Mouse (Mus musculus): ENCODE measurements at regions not wholly inside any gene's neighbourhood (a gene's known extent, or its start where the extent isn't known, plus 50 kb on each side); places are given as distances from the start of the nearest gene placed in this dataset.

GRCm38 (mm10) chr8:50387189-50387588 is 1543.4 kb upstream of the Tenm3 start:
- no peak for DNase-seq (ENCODE audit: low spot score in 2 of 2)

- DNase-seq (ENCODE audit: low spot score in 2 of 2), result no peak
These were observed 1539.9 kb upstream of the Tenm3 start for GRCm38 (mm10) chr8:50383697-50384096.

- DNase-seq (ENCODE audit: low spot score in 2 of 2), result no peak
These were observed 1536.0 kb upstream of the Tenm3 start for GRCm38 (mm10) chr8:50379745-50380144.

GRCm38 (mm10) chr8:50373790-50374189 is 1530.0 kb upstream of the Tenm3 start:
- no peak for DNase-seq (ENCODE audit: low spot score in 2 of 2)

- DNase-seq (ENCODE audit: low spot score in 2 of 2), result no peak
These were observed 1482.7 kb upstream of the Tenm3 start for GRCm38 (mm10) chr8:50326485-50326884.

GRCm38 (mm10) chr8:50321356-50321963 is 1477.7 kb upstream of the Tenm3 start:
- no peak for DNase-seq (ENCODE audit: low spot score in 2 of 2)

- no peak for DNase-seq (ENCODE audit: low spot score in 2 of 2)
These were observed 1472.9 kb upstream of the Tenm3 start for GRCm38 (mm10) chr8:50316641-50317040.

GRCm38 (mm10) chr8:50310308-50310707 is 1466.6 kb upstream of the Tenm3 start:
- DNase-seq (ENCODE audit: low spot score in 2 of 2), result no peak

GRCm38 (mm10) chr8:50300316-50300715 is 1456.6 kb upstream of the Tenm3 start:
- DNase-seq (ENCODE audit: low spot score in 2 of 2), result no peak

- peak in 1 of 2 experiments; percentile 2 for DNase-seq (ENCODE audit: low spot score in 2 of 2)
These were observed 1449.8 kb upstream of the Tenm3 start for GRCm38 (mm10) chr8:50293501-50293900.

- peak in 1 of 2 experiments; percentile 18 for DNase-seq (ENCODE audit: low spot score in 2 of 2)
These were observed 1448.4 kb upstream of the Tenm3 start for GRCm38 (mm10) chr8:50292158-50292557.

GRCm38 (mm10) chr8:50276346-50276745 is 1432.6 kb upstream of the Tenm3 start:
- no peak for DNase-seq (ENCODE audit: low spot score in 2 of 2)

- DNase-seq (ENCODE audit: low spot score in 2 of 2), result no peak
These were observed 1421.0 kb upstream of the Tenm3 start for GRCm38 (mm10) chr8:50264757-50265156.
